Mouse (Mus musculus) intestine, embryonic 16.5 days (tissue): ENCODE measurements around the gene Arntl2. TPM values are rescaled to one million over a fixed set of nuclear protein-coding genes. Genes with fewer than 3 reads are reported as not detected.

Experiments used
- ATAC-seq: fragments of 200-750 bp; cut with Nextera tagmentation; 2 replicates; pipeline ENCODE4 v1.8.0; 2017; ENCODE audit warnings: moderate TSS enrichment, moderate library complexity
- H3K27ac ChIP-seq: fragments of 300-500 bp; sonication (generic); 2 replicates; pipeline ENCODE4 v1.5.1; 2014; ENCODE audit warnings: mild to moderate bottlenecking, low read length
- H3K27me3 ChIP-seq: fragments of 300-500 bp; sonication (generic); replicated peaks from 2 replicates; pipeline ENCODE4 v1.6.1; 2014; ENCODE audit warnings: low read length, control low read depth, mixed read lengths; ENCODE audit not compliant: control insufficient read depth, insufficient read depth
- H3K36me3 ChIP-seq: fragments of 300-500 bp; sonication (generic); 2 replicates; pipeline ENCODE4 v1.6.1; 2014; ENCODE audit warnings: low read length, control low read depth; ENCODE audit not compliant: control insufficient read depth, insufficient read depth
- H3K4me1 ChIP-seq: fragments of 300-500 bp; sonication (generic); 2 replicates; pipeline ENCODE4 v1.6.1; 2014; ENCODE audit warnings: low read length, control low read depth, mixed read lengths; ENCODE audit not compliant: control insufficient read depth, insufficient read depth
- H3K4me2 ChIP-seq: fragments of 300-500 bp; sonication (generic); 2 replicates; pipeline ENCODE4 v1.6.1; 2014; ENCODE audit warnings: low read depth, low read length, control low read depth
- H3K4me3 ChIP-seq: fragments of 300-500 bp; sonication (generic); 2 replicates; pipeline ENCODE4 v1.5.1; 2014; ENCODE audit warnings: mild to moderate bottlenecking, low read length
- H3K9ac ChIP-seq: fragments of 300-500 bp; sonication (generic); 2 replicates; pipeline ENCODE4 v1.6.1; 2014; ENCODE audit warnings: low read depth, low read length
- H3K9me3 ChIP-seq: fragments of 300-500 bp; sonication (generic); 2 replicates; pipeline ENCODE4 v1.6.1; 2016; ENCODE audit warnings: low read length, control low read depth; ENCODE audit not compliant: control insufficient read depth
- WGBS: fragments of 180-500 bp; shearing (Covaris S2); extraction: QIAGEN DNeasy Blood & Tissue Kit; methylation state at CpG from one replicate; pipeline ENCODE4 v1.1.7; 2014; 5-methylcytosine and 5-hydroxymethylcytosine counted together
- polyA plus RNA-seq: library from polyadenylated mRNA; unstranded; fragments of >200 nt; fragmentation: Nextera tagmentation; extraction: Ambion mirVana; gene quantifications from 2 replicates; pipeline ENCODE4 v1.2.1, GENCODE M21; 2015

Gene Arntl2
- polyA plus RNA-seq, 1 experiment from 2014 or later, result 2.6 TPM

- no peaks in the 10 kb centered on the region for H3K27me3 ChIP-seq
- no peaks in the 10 kb centered on the region for H3K9me3 ChIP-seq
- peaks cover 4% of the 10 kb centered on the region; the same call in 1 of the 2 replicates for H3K4me1 ChIP-seq
- 68% methylated on average over 7 of the region's 7 CpGs for WGBS
- no peak overlapping the region for H3K4me2 ChIP-seq
- ATAC-seq, result no peak
- H3K9ac ChIP-seq, result no peak overlapping the region
- no peaks in the 10 kb centered on the region for H3K36me3 ChIP-seq
- no peak overlapping the region for H3K4me3 ChIP-seq
- no peak overlapping the region for H3K27ac ChIP-seq
Measured at GRCm38 (mm10) chr6:146837316-146837715, 41.5 kb downstream of the Arntl2 start.

- Histone ChIP-seq H3K9ac (no peak overlapping the region), H3K36me3 (no peaks in the 10 kb centered on the region), H3K27me3 (no peaks in the 10 kb centered on the region), H3K4me2 (no peak overlapping the region), H3K4me3 (no peak overlapping the region), H3K9me3 (no peaks in the 10 kb centered on the region), H3K4me1 (peaks cover 4% of the 10 kb centered on the region; the same call in 1 of the 2 replicates), H3K27ac (no peak overlapping the region)
- ATAC-seq, result no peak
- 95% methylated on average over 5 of the region's 5 CpGs for WGBS
Measured at GRCm38 (mm10) chr6:146838366-146838765, 42.5 kb downstream of the Arntl2 start.

- 87% methylated on average over 4 of the region's 4 CpGs for WGBS
- no peak for ATAC-seq
- Histone ChIP-seq H3K9me3 (no peaks in the 10 kb centered on the region), H3K4me3 (no peak overlapping the region), H3K4me1 (peaks cover 4% of the 10 kb centered on the region; the same call in 1 of the 2 replicates), H3K4me2 (no peak overlapping the region), H3K36me3 (no peaks in the 10 kb centered on the region), H3K9ac (no peak overlapping the region), H3K27ac (no peak overlapping the region), H3K27me3 (no peaks in the 10 kb centered on the region)
Measured at GRCm38 (mm10) chr6:146838863-146839262, 43.0 kb downstream of the Arntl2 start.

- no peak for ATAC-seq
- no peak overlapping the region for H3K9ac ChIP-seq
- H3K4me2 ChIP-seq, result no peak overlapping the region
- no peaks in the 10 kb centered on the region for H3K27me3 ChIP-seq
- H3K4me3 ChIP-seq, result no peak overlapping the region
- WGBS, result 86% methylated on average over 6 of the region's 6 CpGs
- H3K36me3 ChIP-seq, result no peaks in the 10 kb centered on the region
- no peaks in the 10 kb centered on the region for H3K4me1 ChIP-seq
- no peak overlapping the region for H3K27ac ChIP-seq
- no peaks in the 10 kb centered on the region for H3K9me3 ChIP-seq
Measured at GRCm38 (mm10) chr6:146844867-146845266, 49.0 kb downstream of the Arntl2 start.

GRCm38 (mm10) chr6:146845347-146845746 lies 49.5 kb downstream of the Arntl2 start:
- H3K36me3 ChIP-seq, result no peaks in the 10 kb centered on the region
- no peak overlapping the region for H3K4me3 ChIP-seq
- no peaks in the 10 kb centered on the region for H3K9me3 ChIP-seq
- H3K27me3 ChIP-seq, result no peaks in the 10 kb centered on the region
- 85% methylated on average over 5 of the region's 5 CpGs for WGBS
- no peak for ATAC-seq
- no peaks in the 10 kb centered on the region for H3K4me1 ChIP-seq
- no peak overlapping the region for H3K27ac ChIP-seq
- H3K4me2 ChIP-seq, result no peak overlapping the region
- no peak overlapping the region for H3K9ac ChIP-seq

GRCm38 (mm10) chr6:146845961-146846750 lies 50.3 kb downstream of the Arntl2 start:
- Histone ChIP-seq H3K27me3 (no peaks in the 10 kb centered on the region), H3K36me3 (no peaks in the 10 kb centered on the region), H3K9me3 (no peaks in the 10 kb centered on the region), H3K4me3 (no peak overlapping the region), H3K9ac (no peak overlapping the region), H3K27ac (no peak overlapping the region), H3K4me1 (no peaks in the 10 kb centered on the region), H3K4me2 (no peak overlapping the region)
- WGBS, result 62% methylated on average over 15 of the region's 15 CpGs
- no peak for ATAC-seq

GRCm38 (mm10) chr6:146847402-146847801 lies 51.5 kb downstream of the Arntl2 start:
- H3K27me3 ChIP-seq, result no peaks in the 10 kb centered on the region
- H3K9me3 ChIP-seq, result no peaks in the 10 kb centered on the region
- H3K36me3 ChIP-seq, result no peaks in the 10 kb centered on the region
- WGBS, result 80% methylated on average over 3 of the region's 3 CpGs
- no peak overlapping the region for H3K9ac ChIP-seq
- H3K4me3 ChIP-seq, result no peak overlapping the region
- H3K4me2 ChIP-seq, result no peak overlapping the region
- H3K4me1 ChIP-seq, result no peaks in the 10 kb centered on the region
- no peak overlapping the region for H3K27ac ChIP-seq
- no peak for ATAC-seq

GRCm38 (mm10) chr6:146848281-146848680 lies 52.4 kb downstream of the Arntl2 start:
- no peak overlapping the region for H3K9ac ChIP-seq
- no peak overlapping the region for H3K27ac ChIP-seq
- 76% methylated on average over 3 of the region's 3 CpGs for WGBS
- no peaks in the 10 kb centered on the region for H3K9me3 ChIP-seq
- no peaks in the 10 kb centered on the region for H3K27me3 ChIP-seq
- H3K36me3 ChIP-seq, result no peaks in the 10 kb centered on the region
- no peak for ATAC-seq
- no peaks in the 10 kb centered on the region for H3K4me1 ChIP-seq
- H3K4me2 ChIP-seq, result no peak overlapping the region
- H3K4me3 ChIP-seq, result no peak overlapping the region

GRCm38 (mm10) chr6:146850050-146850449 lies 54.2 kb downstream of the Arntl2 start, which contains the start of gene Smco2:
Smco2 (plus strand) TSS chr6:146850104.
- no peak within 1 kb of the TSS for H3K27ac ChIP-seq
- no peak for ATAC-seq
- 71% methylated on average over 4 of the region's 4 CpGs for WGBS
- peaks cover under 1% of the 10 kb centered on the region; the same call in 1 of the 2 replicates for H3K9me3 ChIP-seq
- no peaks in the 10 kb centered on the region for H3K36me3 ChIP-seq
- no peaks in the 10 kb centered on the region for H3K27me3 ChIP-seq
- no peak within 1 kb of the TSS for H3K4me3 ChIP-seq
- no peak within 1 kb of the TSS for H3K4me2 ChIP-seq
- no peaks in the 10 kb centered on the region for H3K4me1 ChIP-seq
- no peak within 1 kb of the TSS for H3K9ac ChIP-seq
